Mouse (Mus musculus): ENCODE measurements at regions not wholly inside any gene's neighbourhood (a gene's known extent, or its start where the extent isn't known, plus 50 kb on each side); places are given as distances from the start of the nearest gene placed in this dataset.

GRCm38 (mm10) chr11:7863711-7864110 is 650.0 kb upstream of the Igfbp3 start:
- TF ChIP-seq CTCF (IDR thresholded peaks at IDR 0.05; ENCODE audit: extremely low read depth, insufficient read depth, low read length) (no peak), POLR2A (IDR thresholded peaks at IDR 0.05; ENCODE audit: extremely low read depth, insufficient read depth, low read length) (no peak)
